Mouse (Mus musculus) CD8-positive naive resting alpha-beta T cell, adult 2 months (primary cell): ENCODE measurements around the gene Ptprt.
"Not testable (repeated sequence)": the region's sequence is repeated elsewhere in the genome, so short reads cannot be mapped to it uniquely, and the experiment has no call there.

Experiments
- DNase-seq, 2 experiments: peaks; one replicate each; pipeline ENCODE4 v3.0.0; 2022; ENCODE audit warnings: low read depth in 2 of 2, low spot score in 2 of 2

Gene Ptprt

DNA sequence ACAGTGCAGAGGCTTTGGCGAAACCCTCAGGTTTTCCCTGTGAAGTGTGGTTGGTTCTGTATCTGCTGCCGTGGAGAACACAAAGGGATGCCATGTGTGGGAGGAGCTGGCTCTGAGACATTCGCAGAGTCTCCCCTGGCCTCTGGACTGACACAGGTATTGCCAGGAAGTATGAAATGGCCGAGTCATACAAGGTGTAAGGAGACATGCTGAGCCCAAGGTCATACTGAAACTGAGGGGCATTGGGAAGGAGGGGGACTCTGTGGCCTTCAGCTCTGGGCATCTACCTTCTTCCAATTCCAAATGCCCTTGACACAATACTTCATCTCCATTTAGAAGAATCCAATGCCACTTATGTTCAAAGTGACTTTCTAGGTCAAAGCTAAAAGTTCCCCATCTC is 1103.1 kb downstream of the Ptprt start:
- no peak for DNase-seq

DNA sequence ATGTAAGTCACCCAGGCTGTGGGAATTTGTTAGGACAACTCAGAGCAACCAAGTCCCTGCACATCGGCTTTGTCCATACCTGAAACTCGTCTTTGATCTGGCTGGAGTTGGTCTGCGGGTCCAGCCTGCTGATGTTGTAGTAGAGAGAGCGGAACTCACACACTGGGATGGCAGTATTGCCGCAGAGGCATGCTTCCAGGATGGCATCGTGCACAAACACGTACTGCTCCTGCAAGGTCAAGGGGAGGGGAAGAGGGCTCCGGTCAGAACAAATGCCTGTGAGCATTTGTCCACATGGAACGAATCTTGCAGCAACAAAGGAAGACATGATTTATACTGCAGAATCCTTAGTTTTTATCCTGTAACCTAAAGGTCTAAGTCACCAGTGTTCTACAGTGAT is 1107.3 kb downstream of the Ptprt start:
- DNase-seq: no peak

DNA sequence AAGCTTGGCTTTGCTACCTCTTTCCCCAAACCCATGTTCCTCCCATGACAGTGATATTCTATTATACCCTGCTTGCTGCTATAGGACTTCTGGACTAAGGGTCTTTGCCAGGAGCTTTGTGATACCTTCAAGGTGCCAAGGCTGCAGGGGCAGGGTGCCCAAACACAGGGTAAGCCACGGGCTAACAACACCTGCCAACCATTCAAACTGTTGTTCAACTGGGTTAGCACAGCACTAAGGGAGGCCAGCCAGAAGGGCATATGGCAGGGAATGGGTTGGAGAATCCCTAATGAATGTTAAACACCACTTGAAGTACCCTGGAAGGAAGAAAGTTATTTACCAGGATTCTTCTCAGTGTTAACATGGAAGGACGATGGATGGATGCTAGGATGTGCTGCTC is 1108.9 kb downstream of the Ptprt start:
- no peak for DNase-seq

DNA sequence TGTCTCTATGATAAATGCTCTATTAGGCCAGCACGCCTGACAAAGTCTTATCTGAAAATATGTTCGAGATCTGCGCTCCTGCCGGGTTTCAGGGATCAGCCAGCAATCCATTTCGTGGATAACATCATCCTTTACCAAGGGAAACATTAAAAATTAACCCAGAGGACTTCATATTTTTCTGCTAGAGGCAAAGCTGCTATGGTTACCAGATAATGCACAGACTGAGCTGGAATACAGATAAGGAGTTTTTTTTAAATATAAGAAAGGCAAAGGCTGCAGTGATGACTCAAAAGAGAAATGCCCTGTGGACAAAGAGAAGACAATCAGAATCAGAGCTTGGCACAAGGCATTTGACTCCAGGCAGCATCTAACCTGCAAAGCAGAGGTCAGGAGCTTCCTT is 1111.4 kb downstream of the Ptprt start:
- DNase-seq: no peak

DNA sequence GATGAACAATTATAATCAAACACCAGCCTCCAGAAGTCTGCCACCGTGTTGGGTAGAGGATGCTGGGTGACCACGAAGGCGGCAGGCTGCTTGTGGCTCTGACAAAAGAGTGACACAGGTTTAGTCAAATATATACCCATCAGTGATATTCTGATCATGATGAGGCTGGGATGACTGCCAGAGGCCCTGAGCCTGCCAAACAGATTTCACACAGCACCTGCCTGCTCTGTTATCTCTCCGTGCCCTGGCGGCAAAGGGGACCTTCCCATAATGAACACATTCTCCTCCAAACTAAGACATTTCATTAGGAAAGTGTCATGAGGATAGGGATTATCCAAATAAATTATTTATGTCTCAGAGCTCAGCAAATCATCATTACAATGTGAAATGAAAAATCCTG is 1113.6 kb downstream of the Ptprt start:
- DNase-seq: no peak

DNA sequence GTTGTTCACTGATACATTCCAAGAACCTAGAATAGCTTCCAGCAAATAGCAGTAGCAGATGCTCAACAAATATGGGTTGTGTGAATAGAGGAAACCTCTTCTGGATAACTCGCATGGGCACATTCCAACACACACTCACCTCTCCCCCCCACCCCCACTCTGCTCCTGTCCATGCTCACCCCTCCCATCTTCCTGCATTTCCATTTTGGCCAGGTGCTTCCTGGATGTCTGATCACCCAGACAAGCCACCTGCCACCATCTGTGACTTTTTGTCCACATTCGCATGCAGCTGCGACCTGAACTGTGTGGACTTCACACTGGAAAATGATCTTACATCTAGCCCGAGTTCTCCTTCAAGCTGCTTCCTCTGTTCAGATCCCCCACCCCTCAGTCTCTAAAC is 1115.5 kb downstream of the Ptprt start:
- DNase-seq: no peak

DNA sequence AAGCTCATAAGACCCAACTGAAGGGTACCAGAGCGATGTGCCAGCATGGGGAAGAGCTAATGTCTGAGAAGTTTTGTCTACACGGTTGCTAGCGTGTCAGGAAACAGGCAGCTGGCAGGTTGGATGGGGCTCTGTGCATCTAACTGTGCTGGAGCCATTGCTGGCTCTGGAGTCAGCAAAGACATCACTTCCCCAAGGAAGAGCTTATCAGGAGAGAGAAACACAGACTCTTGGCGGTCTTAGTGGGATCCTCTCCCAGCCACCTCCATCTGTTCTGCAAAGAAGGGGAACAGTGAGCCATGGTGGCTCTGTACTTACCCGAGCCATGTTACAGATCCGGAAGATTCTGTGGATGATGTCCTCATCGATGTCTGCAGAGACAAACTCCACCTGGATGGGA is 1126.8 kb downstream of the Ptprt start:
- no peak for DNase-seq

DNA sequence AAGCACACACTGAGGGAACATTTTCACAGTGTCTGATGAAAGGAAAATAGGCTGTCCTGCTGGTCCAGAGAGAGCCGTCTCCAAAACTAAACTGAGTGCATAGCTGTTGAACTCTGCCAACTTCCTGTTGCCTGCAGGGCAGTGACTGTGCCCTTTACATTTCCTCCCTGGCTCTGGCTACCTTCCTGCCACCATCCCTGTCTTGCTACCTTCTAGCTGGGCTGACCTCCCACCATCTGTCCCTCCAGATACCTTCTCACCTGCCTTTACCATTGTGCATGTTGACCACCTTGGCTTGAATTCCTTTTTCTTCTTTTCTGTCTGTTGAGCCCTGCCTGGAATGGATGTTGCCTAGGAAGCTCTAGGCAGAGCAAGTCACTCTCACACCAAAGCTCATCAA is 1133.8 kb downstream of the Ptprt start:
- DNase-seq: no peak

DNA sequence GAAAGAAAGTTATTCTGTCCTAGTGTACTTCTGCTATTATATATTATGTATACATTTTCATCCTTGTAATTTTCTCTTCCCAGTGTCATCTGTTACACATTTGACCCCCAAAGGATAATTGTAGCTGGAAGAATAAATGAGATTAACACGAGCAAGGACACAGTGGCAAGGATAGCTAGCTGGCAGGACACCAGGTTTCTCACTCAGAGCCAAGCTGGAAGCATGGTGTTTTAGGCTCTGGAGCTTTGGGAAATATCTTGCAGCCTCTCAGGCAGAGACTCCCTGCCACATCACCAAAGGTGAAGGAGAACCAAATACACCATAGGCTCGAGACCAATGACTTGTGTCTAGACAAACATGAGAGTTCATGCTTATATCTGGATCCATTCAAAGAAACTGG is 1141.3 kb downstream of the Ptprt start:
- no peak for DNase-seq

DNA sequence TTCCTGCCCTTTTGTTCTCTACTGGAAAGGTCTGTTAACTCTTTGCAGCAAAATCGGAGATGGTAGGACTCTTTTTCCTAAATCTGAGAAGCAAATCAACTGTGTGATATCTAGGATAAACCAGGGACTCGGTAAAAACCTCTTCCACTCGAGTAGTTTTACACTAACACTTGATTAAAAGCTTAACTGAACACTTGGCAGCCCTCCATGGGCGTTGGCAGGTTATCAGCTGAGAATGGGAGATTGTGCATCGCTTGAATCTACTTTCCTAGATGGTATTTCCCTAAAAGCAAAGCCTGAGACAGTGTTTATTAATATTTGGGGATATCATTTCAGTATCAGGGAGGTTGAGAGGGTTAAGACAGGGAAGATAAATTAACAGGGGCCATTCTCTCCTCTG is 1144.0 kb downstream of the Ptprt start:
- no peak for DNase-seq

DNA sequence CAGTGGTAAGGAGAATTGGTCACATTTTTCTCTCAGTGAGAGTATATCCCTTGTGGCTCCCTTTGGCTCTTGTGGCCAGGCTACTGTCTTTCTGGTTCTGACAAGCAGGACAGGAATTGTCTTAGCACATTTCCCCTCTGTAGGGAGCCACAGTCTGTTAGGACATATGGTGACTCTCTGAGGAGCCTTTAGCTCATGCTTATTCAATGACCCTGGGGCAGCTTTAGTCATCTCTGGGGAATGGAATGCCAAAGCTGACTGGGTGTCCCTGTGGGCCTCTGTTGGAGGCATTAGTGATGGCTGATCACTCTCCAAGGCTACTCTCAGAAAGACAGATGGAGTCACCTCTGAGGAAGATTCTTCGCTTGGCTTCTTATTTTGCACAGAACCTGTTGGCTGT is 1147.7 kb downstream of the Ptprt start:
- no peak for DNase-seq

DNA sequence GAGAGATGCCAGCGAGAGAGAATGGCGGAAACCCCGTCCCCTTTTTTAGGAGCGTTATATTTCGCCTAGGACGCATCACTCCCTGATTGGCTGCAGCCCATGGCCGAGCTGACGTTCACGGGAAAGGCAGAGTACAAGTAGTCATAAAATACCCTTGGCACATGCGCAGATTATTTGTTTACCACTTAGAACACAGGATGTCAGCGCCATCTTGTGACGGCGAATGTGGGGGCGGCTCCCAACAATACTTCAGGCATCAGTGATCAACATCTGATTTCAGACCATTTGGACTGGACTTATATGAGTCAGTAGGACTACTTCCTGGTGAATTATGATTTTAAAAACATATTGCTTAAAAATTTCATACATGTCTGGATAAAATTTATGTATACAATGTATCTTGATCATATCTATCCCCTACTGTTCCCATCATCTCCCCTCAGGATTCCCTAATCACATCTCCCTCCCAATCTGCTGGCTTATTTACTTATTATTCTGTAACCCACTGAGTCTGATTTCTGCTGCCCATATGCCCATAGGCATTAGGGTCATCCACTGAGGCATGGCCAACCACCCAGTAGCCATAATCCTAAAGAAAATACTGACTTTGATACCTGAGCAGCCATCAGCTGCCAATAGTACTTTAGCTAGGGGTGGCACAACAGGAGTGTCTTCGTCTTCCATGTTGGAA is 1148.9 kb downstream of the Ptprt start:
- DNase-seq: not testable (repeated sequence)

DNA sequence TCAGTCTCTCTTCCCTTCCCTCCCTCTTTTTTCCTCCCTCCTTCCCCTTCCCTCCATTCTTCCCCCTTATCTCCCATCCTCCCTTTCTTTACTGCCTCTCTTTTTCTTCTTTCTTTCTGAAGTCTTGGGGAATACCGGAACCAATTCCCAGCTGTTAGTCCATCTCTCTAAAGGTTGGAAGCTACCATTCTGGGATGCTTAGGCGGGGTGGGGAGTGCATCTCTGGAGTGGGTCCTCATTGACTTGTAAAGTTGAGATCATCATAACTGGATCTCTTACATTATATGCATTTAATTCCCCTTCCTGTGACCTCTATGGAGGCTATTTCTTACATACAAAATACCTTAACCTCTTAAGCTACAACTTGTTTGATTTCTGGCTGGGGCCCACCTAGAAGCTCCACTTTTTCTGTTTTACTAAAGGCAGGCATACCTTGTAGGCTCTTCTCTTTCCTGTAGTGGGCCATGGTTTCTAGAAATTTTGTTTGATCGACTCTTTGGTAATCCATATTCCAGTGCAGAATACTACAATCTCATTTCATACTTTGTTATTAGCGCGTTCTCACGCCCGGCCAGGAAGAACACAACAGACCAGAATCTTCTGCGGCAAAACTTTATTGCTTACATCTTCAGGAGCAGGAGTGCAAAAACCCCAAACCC is 1149.7 kb downstream of the Ptprt start:
- no peak for DNase-seq

DNA sequence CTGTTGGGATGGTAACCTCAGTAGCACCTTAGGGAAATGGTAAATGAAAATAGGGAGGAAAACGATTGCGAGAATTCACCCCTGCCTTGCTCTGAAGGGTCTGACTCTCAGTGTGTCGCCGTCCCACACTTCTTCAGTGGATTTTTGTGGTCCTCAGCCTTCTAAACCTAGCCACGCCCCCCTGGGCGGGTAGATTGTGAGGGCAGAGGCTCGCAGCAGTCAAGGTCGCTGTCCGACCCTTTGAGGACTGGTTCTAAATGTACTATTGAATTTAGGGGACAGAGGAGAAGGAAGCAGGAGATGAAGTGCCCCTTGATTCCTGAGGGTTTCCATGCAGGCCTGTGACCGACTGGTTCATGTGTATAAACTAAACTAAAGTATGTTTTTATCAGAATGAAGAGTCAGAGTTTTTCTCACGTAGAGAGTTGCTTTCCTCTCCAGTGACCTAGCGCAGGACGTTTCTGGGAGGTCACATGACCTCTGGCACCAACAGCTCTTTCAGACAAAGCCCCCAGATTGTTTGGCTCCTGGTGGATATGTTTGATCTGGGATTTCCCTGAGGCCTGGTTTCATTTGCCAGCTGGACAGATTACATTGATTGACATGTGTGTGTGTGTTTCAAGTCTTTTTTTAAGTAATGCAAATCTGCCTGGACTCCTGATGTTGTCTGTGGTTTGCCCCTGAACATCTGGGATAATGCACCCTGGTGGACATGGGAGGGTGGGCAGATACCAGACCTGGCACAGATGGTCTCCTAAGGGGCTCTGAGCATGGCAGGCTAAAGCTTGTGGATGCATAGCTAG is 1161.6 kb downstream of the Ptprt start:
- no peak for DNase-seq

DNA sequence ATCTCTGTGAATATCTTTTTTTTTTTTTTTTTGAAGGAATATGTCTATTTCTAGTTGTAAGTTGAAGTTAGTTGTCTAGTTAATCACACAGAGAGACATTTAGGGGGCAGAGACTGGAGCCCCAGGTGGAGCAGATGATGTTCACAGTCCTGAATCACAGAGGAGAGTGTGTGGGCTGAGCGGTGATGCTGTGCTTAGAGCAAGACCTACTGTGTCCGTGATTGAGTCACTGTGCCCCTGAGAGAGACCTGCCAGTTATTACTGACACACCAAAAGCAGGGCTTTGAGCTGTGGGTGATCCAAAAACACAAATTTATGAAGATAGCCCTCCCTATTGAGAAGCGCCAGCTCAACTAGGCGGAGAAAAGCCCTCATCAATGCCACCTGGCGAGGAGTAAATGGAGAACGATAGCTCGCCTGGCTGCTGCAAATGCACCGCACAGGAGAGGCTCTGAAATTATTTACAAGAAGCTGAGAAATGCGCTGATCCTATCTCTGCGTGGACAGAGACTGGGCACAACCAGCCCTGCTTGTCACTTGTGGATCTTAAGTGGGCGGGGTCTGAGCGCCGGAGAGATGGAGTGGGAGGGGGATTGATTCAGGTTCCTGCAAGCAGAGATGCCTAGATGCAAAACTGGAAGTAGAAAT is 1162.4 kb downstream of the Ptprt start:
- DNase-seq: no peak

DNA sequence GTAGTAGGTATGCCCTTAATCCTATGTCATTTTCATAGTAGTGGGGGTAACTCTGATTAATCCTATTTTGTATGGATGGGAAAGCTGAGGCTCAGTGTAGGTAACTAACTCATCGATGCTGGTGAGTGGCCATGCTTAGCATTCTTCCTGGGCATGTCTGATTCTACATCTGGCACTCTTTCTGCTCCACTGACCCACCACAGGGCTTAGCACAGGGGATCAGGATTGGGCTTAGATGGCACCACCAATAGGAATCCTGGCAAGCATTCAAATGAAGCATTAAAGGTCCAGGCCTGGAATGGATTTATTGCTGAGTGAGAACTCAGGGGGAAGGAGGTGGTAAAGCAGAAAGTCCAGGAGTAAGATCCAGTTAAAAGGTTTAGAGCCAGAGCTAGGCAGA is 1179.2 kb downstream of the Ptprt start:
- DNase-seq: no peak

DNA sequence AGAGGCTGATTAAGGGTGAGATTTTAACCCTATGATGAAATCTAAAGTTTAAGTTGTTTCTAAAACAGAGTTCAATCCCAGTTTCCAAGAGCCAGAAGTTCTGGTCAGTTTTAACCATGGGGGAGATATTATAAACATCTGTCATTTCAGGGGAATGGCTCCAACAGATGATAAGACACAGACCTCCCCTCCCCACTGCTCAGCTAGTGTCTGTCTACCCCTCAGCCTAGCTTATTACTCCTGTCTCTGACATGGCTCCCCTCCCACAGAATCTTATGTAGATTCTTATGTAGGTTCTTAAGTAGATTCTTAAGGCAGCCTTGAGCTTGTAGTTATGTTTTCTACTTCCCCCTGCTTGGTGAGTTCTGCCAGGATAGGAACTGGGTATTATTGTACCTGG is 1180.5 kb downstream of the Ptprt start:
- DNase-seq: no peak
